Mouse (Mus musculus): ENCODE measurements at regions not wholly inside any gene's neighbourhood (a gene's known extent, or its start where the extent isn't known, plus 50 kb on each side); places are given as distances from the start of the nearest gene placed in this dataset.

- TF ChIP-seq POLR2A (IDR thresholded peaks at IDR 0.05; ENCODE audit: low read depth, low read length), result no peak
- no peak for TF ChIP-seq CTCF (conservative IDR thresholded peaks at IDR 0.05; ENCODE audit: insufficient read depth, insufficient read length, low read depth, low read length)
Measured at GRCm38 (mm10) chr14:71500851-71501250, 901.2 kb upstream of the Fam160b2 start.
